Comparison of ENCODE assay signal across 8 mouse cellular contexts in the genomic region with DNA sequence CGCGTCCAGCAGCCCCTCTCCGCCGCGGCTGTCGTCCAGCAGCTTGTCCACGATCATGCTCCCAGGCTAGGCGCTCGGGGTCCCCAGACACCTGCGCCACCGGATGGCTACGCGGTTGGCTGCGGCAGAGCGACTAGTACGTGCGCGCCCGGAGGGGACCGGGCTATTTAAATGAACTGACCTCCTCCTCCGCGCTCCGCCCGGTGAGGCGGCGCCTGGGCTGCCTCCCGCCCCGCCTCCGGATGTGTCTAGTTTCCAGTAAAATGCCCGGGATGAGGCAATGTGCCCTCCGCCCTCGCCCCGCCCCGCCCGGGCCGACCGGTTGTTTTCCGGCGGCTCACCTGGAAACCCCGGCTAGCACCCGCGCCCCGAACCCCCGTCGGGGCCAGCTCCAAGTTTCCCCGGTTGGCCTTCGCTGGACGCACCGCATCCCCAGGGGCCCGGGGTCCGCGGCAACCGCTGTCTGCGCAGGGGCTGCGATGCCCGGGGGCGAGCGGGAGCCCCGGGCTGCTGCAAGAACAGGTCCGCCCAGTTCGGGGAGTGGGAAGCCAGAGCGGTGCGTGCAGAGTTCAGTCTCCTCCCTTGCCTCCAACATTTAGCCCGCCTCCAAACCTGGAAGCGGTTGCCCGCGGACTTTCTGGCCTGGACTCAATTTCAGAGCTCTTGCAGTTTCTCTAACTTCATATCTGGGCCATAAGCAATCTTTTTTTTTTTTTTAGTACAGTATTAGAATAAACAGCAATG. TPM values are rescaled to one million over a fixed set of nuclear protein-coding genes. Genes with fewer than 3 reads are reported as not detected.
A peak's percentile ranks its signal among the peaks of the same experiment; 100 is the strongest.
DNase-seq lines count a peak whose midpoint lies in the region; ATAC-seq lines count a peak whose summit lies in the region.

No protein-coding gene starts in this region.

- intact Hi-C loops in heart, postnatal 10 days (cut with DNase I): no loop called here

- peak overlapping the region; percentile 98 for H3K4me2 ChIP-seq in forebrain, embryonic 13.5 days
- peak overlapping the region; percentile 88 for H3K4me2 ChIP-seq in neural tube, embryonic 14.5 days (ENCODE audit: low read depth, low read length)

- no peaks in the 10 kb centered on the region for H3K9me3 ChIP-seq in forebrain, embryonic 13.5 days (replicated peaks)
- no peaks in the 10 kb centered on the region for H3K9me3 ChIP-seq in neural tube, embryonic 14.5 days (ENCODE audit: control insufficient read depth, low read length)

- H3K4me3 ChIP-seq in forebrain, embryonic 13.5 days: peak overlapping the region; percentile 78
- H3K4me3 ChIP-seq in neural tube, embryonic 14.5 days (ENCODE audit: low read depth, low read length): peak overlapping the region; percentile 82

- peaks cover 15% of the 10 kb centered on the region; the same call in 1 of the 2 replicates for H3K27me3 ChIP-seq in forebrain, embryonic 13.5 days
- no peaks in the 10 kb centered on the region for H3K27me3 ChIP-seq in neural tube, embryonic 14.5 days (ENCODE audit: control insufficient read depth, insufficient read depth, low read length)

- WGBS in forebrain, embryonic 13.5 days: 0% methylated on average over 64 of the region's 67 CpGs
- WGBS in neural tube, embryonic 14.5 days: under 1% methylated on average over 59 of the region's 67 CpGs

- peak overlapping the region; percentile 82 for H3K9ac ChIP-seq in forebrain, embryonic 13.5 days
- peak overlapping the region; percentile 78 for H3K9ac ChIP-seq in neural tube, embryonic 14.5 days (replicated peaks; ENCODE audit: low read depth, low read length)

- peaks cover 34% of the 10 kb centered on the region for H3K4me1 ChIP-seq in forebrain, embryonic 13.5 days
- peaks cover 9% of the 10 kb centered on the region for H3K4me1 ChIP-seq in neural tube, embryonic 14.5 days (ENCODE audit: control insufficient read depth, insufficient read depth, low read length)

- peak; percentile 95 for ATAC-seq in cerebellum, adult (ENCODE audit: insufficient number of reproducible peaks, low FRiP score, low TSS enrichment)
- ATAC-seq in forebrain, embryonic 13.5 days: peak; percentile 94
- peak; percentile 94 for ATAC-seq in neural tube, embryonic 14.5 days (ENCODE audit: low read depth)

- H3K27ac ChIP-seq in forebrain, embryonic 13.5 days: no peak overlapping the region
- H3K27ac ChIP-seq in neural tube, embryonic 14.5 days (ENCODE audit: low read depth, low read length): no peak overlapping the region; the same call in 1 of the 2 replicates

- DNase-seq in ES-CJ7 (ENCODE audit: low read depth, low spot score): peak; percentile 87
- DNase-seq in heart, postnatal 10 days: peak; percentile 94
- peak; percentile 89 for DNase-seq in layer of hippocampus, adult 11-12 months (ENCODE audit: low spot score)
- DNase-seq in lung, adult 18-20 months: peak; percentile 97
- peak; percentile 94 for DNase-seq in testis, postnatal 10 days (ENCODE audit: low spot score)

- H3K36me3 ChIP-seq in forebrain, embryonic 13.5 days (ENCODE audit: poor library complexity, severe bottlenecking): peaks cover 7% of the 10 kb centered on the region; the same call in 1 of the 2 replicates
- no peaks in the 10 kb centered on the region for H3K36me3 ChIP-seq in neural tube, embryonic 14.5 days (ENCODE audit: control insufficient read depth, insufficient read depth, low read length)

RNA-seq across cellular contexts. Expression of gene Nfkbiz, which starts 16.5 kb away (rescaled TPM):
- polyA plus RNA-seq in forebrain, embryonic 13.5 days (2015; fragmentation: Nextera tagmentation; extraction: Ambion mirVana): 1.0 and 1.6 TPM in 2 replicates
- total RNA-seq in heart, postnatal 10 days (2021): 1 to 10 TPM; 3.0 to 4.0 TPM
- 1.8 and 2.2 TPM in 2 replicates for polyA plus RNA-seq in neural tube, embryonic 14.5 days (2014; fragmentation: Nextera tagmentation; extraction: Ambion mirVana)
